Mouse (Mus musculus) cerebellum, postnatal 25 days (tissue): ENCODE data around the gene Ptgs1.

Experiments
- DNase-seq, 2 experiments: peaks; one replicate each; pipeline ENCODE4 v3.0.0; 2021; ENCODE audit warnings: mixed read lengths in 2 of 2

Ptgs1 gene

DNA sequence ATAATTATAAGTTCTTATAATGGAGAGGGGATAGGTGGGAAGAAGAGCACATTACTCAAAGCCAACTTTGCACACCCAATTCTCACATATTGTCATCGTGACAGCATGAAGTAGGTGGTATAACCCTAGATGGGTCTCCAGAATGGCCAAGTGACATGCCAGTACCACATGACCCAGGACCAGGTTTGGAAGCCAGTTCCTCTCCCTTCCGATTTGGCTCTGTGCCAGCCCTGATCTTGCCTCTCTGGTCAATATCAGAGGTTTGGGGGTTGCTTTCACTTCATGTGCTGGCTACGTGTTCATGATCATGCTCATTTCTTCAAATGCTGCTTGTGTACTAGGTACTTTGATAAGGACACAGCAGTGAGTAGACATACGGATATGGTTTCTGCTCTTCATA is 22.3 kb downstream of the Ptgs1 start:
- no peak for DNase-seq

DNA sequence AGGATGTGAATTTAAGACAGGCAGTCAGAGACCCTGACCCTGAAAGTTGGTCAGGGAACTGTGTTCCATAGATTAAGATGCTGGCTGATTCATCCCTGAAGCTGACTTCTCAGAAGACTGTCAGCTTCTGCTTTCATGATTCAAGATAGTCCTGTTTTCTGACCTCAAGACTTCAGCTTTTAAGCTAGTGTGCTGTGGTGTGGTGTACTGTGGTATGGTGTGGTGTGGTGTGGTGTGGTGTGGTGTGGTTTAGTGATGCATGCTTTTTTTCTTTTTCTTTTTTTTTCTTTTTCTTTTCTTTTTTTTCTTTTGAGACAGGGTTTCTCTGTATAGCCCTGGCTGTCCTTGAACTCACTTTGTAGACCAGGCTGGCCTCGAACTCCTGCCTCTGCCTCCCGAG is 24.2 kb downstream of the Ptgs1 start:
- no peak for DNase-seq

DNA sequence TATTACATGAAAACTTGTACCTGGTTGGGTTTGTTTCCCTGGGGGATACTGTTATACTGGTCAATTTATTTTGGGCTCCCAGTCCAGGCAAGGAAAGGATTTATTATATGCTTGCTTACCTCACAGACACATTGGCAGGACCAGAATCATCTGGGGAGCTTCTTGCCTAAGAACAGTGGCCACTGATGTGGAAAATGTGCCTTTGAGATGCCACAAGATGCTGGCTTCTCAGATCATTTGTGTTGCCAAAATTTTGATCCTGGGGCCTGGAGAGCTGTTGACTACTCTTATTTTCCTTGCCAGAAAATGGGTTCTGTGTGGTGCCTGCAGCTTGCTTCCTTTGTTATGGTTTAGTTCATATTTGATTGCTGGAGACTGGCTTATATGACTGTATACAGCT is 26.7 kb downstream of the Ptgs1 start:
- no peak for DNase-seq

DNA sequence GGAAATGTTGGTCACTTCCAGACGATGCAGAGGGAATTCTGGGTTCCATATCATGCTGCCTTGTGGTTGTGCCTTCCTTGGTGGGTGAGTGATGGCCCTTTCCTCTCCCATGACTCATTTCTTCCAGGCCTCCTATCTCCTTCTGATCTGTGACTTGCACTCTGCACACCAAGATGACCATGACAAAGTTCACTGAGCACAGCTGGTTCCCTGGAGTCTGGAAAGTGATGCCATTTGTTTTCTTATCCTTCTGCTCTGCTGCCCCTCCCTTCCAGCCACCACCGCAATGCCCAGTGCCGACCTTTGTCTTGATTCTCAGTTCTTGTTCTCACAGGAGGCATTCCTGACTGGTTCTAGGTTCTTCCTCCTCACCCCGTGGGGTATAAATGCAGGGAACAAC is 29.2 kb downstream of the Ptgs1 start:
- no peak for DNase-seq

DNA sequence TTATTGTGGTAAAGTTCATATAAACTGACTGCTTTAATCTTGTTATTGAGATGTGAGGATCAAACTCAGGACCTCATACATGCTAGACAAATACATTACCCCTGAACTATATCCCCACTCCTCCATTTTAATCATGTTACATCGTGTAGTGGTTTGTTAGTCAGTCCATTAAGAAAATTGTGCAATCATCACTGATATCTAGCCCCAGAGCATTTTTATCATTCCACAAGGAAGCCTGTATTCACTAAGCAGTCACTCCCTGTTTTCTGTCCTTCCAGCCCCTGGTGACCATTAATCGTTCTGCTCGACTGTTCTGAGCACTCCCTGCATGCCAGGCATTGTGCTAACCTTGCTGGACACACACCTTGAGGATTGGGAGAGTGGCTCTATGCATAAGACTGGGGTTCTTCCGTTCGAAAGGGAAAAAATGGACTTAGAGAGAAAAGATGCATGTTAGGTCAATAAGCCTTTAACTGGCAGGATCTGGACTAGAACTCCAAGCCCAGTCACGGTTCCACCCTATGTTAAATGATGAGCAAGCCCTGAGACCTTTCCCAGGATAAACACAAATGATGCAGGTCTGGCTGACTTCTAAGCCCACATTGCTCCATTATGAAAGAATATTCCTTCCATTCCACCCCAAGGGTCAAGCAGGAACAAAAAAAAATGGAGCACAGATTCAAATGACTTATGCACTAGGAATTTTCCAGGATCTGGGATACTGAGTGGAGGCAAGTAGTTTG is 29.7 kb downstream of the Ptgs1 start:
- DNase-seq = no peak

DNA sequence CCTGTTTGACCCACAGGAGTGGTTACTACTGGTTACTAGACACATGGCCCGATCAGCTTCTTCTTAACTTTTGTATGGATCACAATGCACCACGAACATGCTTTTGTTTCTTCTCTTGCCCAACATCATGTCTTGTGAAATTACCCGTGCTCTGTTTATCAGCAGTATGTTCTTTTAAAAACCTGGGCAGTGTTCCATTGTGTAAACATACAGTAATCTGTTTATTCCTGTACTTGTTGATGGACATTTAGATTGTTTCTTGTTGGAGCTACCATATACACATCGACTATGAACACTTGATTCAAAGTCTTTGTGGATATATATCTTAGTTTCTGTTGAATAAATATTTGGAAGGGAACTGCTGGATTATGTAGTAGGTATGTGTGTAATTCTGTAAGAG is 31.8 kb downstream of the Ptgs1 start:
- no peak for DNase-seq

DNA sequence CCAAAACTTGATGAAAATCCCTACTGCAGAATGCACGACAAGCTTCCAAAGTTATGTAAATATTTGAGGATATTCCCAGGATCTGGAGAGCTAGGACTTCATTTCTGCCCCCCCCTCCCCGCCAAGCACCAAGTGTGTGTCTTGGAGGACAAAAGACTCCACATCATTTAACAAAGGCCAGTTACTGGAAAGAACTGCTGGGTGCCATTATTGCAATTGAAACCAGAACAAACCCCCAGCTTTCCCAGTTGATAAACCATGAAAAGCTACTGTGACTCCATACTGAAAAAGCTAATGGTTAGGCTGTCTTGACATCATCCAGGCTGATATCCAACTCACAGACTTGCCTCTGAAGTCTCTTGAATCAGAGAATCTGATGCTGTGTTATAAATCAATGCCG is 39.2 kb downstream of the Ptgs1 start:
- no peak for DNase-seq

DNA sequence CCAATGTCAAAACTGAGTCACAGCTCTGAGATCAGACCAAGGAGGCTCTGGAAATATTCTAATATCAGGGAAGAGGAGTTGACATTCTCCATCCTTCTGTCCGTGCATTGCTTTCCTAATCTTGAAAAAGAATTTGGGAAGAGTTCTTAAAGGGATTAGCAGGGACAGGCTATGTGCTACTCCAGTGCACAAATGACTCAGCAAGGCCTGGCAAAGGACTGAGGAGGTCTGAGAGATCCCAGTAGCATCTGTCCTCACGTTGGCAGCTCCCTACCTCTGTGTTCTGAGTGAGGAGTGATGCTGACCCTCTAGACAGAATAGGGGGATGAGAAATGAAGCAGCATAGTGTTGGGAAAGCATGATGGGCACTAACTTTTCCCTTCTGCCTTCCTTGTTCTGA is 40.0 kb downstream of the Ptgs1 start:
- DNase-seq = no peak

DNA sequence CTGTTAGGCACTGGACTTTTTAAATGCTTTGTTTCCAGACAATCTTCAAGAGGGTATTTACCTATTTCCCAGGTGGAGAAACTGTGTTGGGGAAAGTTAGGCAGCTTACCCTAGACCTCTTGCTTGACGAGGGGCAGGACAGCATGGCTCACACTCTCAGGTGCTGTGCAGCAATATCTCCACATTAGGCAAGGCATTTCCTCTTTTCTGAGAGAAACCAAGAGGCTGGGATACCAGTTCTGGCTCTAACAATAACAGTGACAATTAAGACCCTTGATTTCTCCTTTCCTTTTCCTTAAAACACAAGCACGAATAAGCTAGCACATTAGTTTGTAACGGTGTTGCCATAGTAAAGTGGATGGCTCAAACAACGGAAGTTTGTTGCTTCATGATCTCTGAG is 40.9 kb downstream of the Ptgs1 start:
- no peak for DNase-seq

DNA sequence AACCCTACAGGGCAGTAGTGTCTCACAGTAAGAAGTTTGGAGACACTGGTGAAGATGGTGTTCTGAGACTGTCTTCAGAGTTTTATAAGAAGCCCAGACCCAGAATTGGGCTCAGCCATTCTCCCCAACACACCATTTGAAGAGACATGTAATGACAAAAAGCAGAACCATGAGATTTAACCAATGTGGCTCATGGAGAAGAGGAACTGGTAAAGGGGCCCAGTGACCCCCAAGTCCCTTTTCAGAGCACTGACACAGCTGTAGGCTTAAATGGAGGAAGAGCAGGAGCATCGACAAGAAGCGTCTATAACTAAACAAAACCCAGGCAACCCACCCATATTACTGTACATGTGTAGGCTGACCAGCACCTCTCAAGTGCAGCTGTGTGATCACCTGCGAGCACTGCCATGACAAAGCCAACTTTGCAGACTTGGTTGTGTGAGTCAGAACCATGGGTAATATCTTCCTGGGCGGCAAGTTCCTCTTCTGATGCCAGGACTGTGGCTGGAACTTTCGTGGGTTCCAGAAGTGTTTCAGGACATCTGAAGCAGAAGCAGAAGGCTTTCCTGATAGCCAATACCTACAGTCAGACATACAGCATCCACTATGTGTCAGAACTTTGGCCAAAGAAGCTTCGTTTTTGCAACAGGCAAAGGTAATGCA is 42.2 kb downstream of the Ptgs1 start:
- no peak for DNase-seq

DNA sequence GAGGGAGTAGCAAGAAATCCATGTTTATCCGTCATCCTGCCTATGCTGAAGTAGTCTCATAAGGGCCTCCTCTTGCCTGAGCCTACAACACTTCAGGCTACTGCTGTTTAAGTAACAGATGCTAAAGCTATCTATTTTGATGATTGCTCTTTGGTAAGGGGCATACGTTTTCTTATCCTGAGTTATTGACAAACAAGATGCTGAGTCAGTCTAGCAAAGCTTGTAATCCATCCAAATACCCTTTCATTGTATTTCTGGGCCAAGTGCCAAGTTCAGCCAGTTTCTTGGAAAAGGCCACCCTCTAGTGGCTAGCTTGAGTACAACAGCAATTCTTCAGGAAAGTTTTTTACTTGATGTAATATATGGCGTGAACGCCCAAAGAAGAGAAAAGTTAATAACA is 46.2 kb downstream of the Ptgs1 start:
- DNase-seq = peak; percentile 49 to 77

DNA sequence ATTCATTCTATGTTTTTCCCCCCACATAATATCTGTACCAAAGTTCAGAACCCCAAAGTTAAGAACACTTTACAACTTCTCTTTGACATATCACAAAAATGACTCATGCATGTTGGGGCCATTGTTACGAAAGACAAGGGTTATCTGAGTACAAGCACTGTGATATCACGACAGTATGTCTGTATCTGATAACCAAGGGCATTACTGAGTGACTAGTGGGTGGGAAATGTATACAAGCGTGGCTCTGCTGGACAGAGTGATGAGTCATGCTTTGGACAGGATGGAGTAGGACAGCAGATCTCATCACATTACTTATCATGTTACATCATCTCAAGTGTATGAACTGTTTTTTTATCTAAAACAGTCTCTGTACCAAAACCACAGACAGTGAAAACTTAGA is 48.5 kb downstream of the Ptgs1 start:
- no peak for DNase-seq

DNA sequence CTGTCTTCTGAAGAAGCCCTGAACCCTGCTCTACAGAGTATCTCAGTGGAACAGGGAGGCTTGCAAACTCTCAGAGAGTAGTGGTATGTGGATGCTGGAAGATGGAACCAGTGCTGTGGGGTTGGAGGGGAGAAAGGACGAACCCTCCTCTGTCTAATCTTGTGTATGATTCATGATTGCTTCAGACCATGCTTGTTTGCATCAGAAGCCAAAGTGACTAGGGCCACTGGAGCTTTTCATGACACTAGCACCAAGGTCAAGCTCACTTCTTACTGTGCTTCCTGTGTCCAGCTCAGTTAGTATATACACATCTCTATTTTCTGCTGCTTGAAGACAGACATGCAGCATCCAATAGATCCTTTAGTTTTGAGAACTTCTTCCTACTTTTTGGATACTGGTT is 50.9 kb downstream of the Ptgs1 start:
- no peak for DNase-seq

DNA sequence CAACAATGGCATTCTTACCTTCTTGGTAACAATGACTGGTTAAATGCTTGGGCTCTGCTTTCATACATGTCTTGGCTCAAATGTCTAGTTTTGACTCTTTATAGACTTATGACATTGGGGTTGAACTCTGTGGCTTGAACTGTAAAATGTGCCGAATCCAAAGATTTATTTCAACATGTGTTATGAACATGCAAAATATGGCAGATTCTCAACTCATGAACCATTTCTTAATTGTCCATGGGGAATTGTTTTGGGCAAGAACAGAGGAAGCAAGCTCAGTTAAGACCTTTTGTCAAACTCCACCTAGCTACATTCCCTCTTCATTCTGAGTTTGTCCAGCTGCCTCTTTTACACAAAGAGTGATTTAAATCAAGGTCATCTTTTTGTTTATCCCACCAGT is 52.1 kb downstream of the Ptgs1 start:
- DNase-seq = no peak
